Mouse (Mus musculus) forebrain, embryonic 14.5 days (tissue): Measurements from ENCODE around the gene Lingo2. TPM values are rescaled to one million over a fixed set of nuclear protein-coding genes. Genes with fewer than 3 reads are reported as not detected.

Experiments
- ATAC-seq: fragments of 200-750 bp; cut with Nextera tagmentation; 2 replicates; pipeline ENCODE4 v1.8.0; 2017; ENCODE audit warnings: mild to moderate bottlenecking, moderate library complexity
- DNase-seq: peaks from one replicate; pipeline ENCODE4 v3.0.0-alpha.2; 2015; ENCODE audit warnings: low spot score
- H3K27ac ChIP-seq: fragments of 300-500 bp; sonication (generic); 2 replicates; pipeline ENCODE4 v1.5.1; 2014; ENCODE audit warnings: low read depth, mild to moderate bottlenecking, control low read depth, low read length, moderate library complexity
- H3K27me3 ChIP-seq: fragments of 300-500 bp; sonication (generic); replicated peaks from 2 replicates; pipeline ENCODE4 v1.6.1; 2014; ENCODE audit warnings: low read length, control low read depth, mixed read lengths; ENCODE audit not compliant: control insufficient read depth, insufficient read depth
- H3K36me3 ChIP-seq: fragments of 300-500 bp; sonication (generic); 2 replicates; pipeline ENCODE4 v1.6.1; 2014; ENCODE audit warnings: low read length, control low read depth; ENCODE audit not compliant: control insufficient read depth, insufficient read depth
- H3K4me1 ChIP-seq: fragments of 300-500 bp; sonication (generic); 2 replicates; pipeline ENCODE4 v1.6.1; 2014; ENCODE audit warnings: antibody characterized with exemption, low read length, control low read depth; ENCODE audit not compliant: control insufficient read depth, insufficient read depth
- H3K4me2 ChIP-seq: fragments of 300-500 bp; sonication (generic); 2 replicates; pipeline ENCODE4 v1.6.1; 2014; ENCODE audit warnings: mild to moderate bottlenecking, control low read depth, low read length
- H3K4me3 ChIP-seq: fragments of 300-500 bp; sonication (generic); 2 replicates; pipeline ENCODE4 v1.5.1; 2014; ENCODE audit warnings: low read depth, low read length, control low read depth
- H3K9ac ChIP-seq: fragments of 300-500 bp; sonication (generic); 2 replicates; pipeline ENCODE4 v1.6.1; 2014; ENCODE audit warnings: mild to moderate bottlenecking, low read length, control low read depth, moderate library complexity
- H3K9me3 ChIP-seq: fragments of 300-500 bp; sonication (generic); replicated peaks from 2 replicates; pipeline ENCODE4 v1.6.1; 2016; ENCODE audit warnings: low read length, control low read depth, mixed read lengths; ENCODE audit not compliant: control insufficient read depth
- WGBS: fragments of 180-500 bp; shearing (Covaris S2); extraction: QIAGEN DNeasy Blood & Tissue Kit; methylation state at CpG from one replicate; pipeline ENCODE4 v1.1.7; 2014; 5-methylcytosine and 5-hydroxymethylcytosine counted together
- polyA plus RNA-seq: library from polyadenylated mRNA; unstranded; fragments of >200 nt; fragmentation: Nextera tagmentation; extraction: Ambion mirVana; gene quantifications from 2 replicates; pipeline ENCODE4 v1.2.1, GENCODE M21; 2014

Gene Lingo2
- polyA plus RNA-seq, 1 experiment from 2014 or later: 17.8 TPM

GRCm38 (mm10) chr4:36874781-36875180 is 76.8 kb downstream of the Lingo2 start:
- Histone ChIP-seq H3K4me2 (no peak overlapping the region), H3K36me3 (no peaks in the 10 kb centered on the region), H3K4me3 (no peak overlapping the region), H3K9me3 (no peaks in the 10 kb centered on the region), H3K27ac (no peak overlapping the region), H3K27me3 (no peaks in the 10 kb centered on the region), H3K4me1 (no peaks in the 10 kb centered on the region), H3K9ac (no peak overlapping the region)
- DNase-seq (no peak), ATAC-seq (no peak)

- DNase-seq (no peak), ATAC-seq (no peak)
- no peak overlapping the region for H3K27ac ChIP-seq
- no peaks in the 10 kb centered on the region for H3K27me3 ChIP-seq
- H3K4me1 ChIP-seq: no peaks in the 10 kb centered on the region
- H3K9ac ChIP-seq: no peak overlapping the region
- H3K4me2 ChIP-seq: no peak overlapping the region
- no peaks in the 10 kb centered on the region for H3K36me3 ChIP-seq
- H3K9me3 ChIP-seq: no peaks in the 10 kb centered on the region
- no peak overlapping the region for H3K4me3 ChIP-seq
Observed at GRCm38 (mm10) chr4:36824982-36825381, 126.6 kb downstream of the Lingo2 start.

- Histone ChIP-seq H3K36me3 (no peaks in the 10 kb centered on the region), H3K27ac (no peak overlapping the region), H3K9me3 (no peaks in the 10 kb centered on the region), H3K9ac (no peak overlapping the region), H3K4me3 (no peak overlapping the region), H3K4me1 (no peaks in the 10 kb centered on the region), H3K4me2 (no peak overlapping the region), H3K27me3 (no peaks in the 10 kb centered on the region)
- DNase-seq (no peak), ATAC-seq (no peak)
Observed at GRCm38 (mm10) chr4:36821914-36822313, 129.6 kb downstream of the Lingo2 start.

GRCm38 (mm10) chr4:36775088-36775487 is 176.5 kb downstream of the Lingo2 start:
- ATAC-seq: no peak
- 92% methylated on average over 4 of the region's 4 CpGs for WGBS
- H3K27me3 ChIP-seq: no peaks in the 10 kb centered on the region
- no peak overlapping the region for H3K9ac ChIP-seq
- H3K4me1 ChIP-seq: no peaks in the 10 kb centered on the region
- H3K9me3 ChIP-seq: no peaks in the 10 kb centered on the region
- no peak overlapping the region for H3K27ac ChIP-seq
- no peak for DNase-seq
- H3K36me3 ChIP-seq: no peaks in the 10 kb centered on the region
- no peak overlapping the region for H3K4me3 ChIP-seq
- H3K4me2 ChIP-seq: no peak overlapping the region

GRCm38 (mm10) chr4:36730691-36731090 is 220.9 kb downstream of the Lingo2 start:
- DNase-seq: peak; percentile 6
- WGBS: 62% methylated on average over 2 of the region's 2 CpGs
- no peak overlapping the region for H3K4me3 ChIP-seq
- no peak for ATAC-seq
- no peak overlapping the region for H3K27ac ChIP-seq
- no peaks in the 10 kb centered on the region for H3K27me3 ChIP-seq
- no peak overlapping the region for H3K4me2 ChIP-seq
- H3K9ac ChIP-seq: no peak overlapping the region
- H3K36me3 ChIP-seq: no peaks in the 10 kb centered on the region
- H3K4me1 ChIP-seq: no peaks in the 10 kb centered on the region
- H3K9me3 ChIP-seq: no peaks in the 10 kb centered on the region

GRCm38 (mm10) chr4:36716411-36716810 is 235.1 kb downstream of the Lingo2 start:
- H3K27me3 ChIP-seq: no peaks in the 10 kb centered on the region
- no peak overlapping the region for H3K4me2 ChIP-seq
- H3K36me3 ChIP-seq: no peaks in the 10 kb centered on the region
- no peak overlapping the region for H3K4me3 ChIP-seq
- ATAC-seq (peak; percentile 32; the same call in 1 of the 2 replicates), DNase-seq (peak; percentile 67)
- no peak overlapping the region for H3K9ac ChIP-seq
- WGBS: 74% methylated on average over 1 of the region's 1 CpGs
- no peaks in the 10 kb centered on the region for H3K4me1 ChIP-seq
- H3K9me3 ChIP-seq: no peaks in the 10 kb centered on the region
- no peak overlapping the region for H3K27ac ChIP-seq

GRCm38 (mm10) chr4:36698888-36699287 is 252.7 kb downstream of the Lingo2 start:
- H3K9ac ChIP-seq: no peak overlapping the region
- H3K36me3 ChIP-seq: no peaks in the 10 kb centered on the region
- H3K4me3 ChIP-seq: no peak overlapping the region
- no peaks in the 10 kb centered on the region for H3K9me3 ChIP-seq
- DNase-seq: no peak
- no peaks in the 10 kb centered on the region for H3K4me1 ChIP-seq
- no peak for ATAC-seq
- H3K27ac ChIP-seq: no peak overlapping the region
- no peaks in the 10 kb centered on the region for H3K27me3 ChIP-seq
- 92% methylated on average over 3 of the region's 3 CpGs for WGBS
- H3K4me2 ChIP-seq: no peak overlapping the region

- H3K9me3 ChIP-seq: no peaks in the 10 kb centered on the region
- H3K4me3 ChIP-seq: no peak overlapping the region
- no peaks in the 10 kb centered on the region for H3K36me3 ChIP-seq
- peak; percentile 79; the same call in 1 of the 2 replicates for ATAC-seq
- DNase-seq: peak; percentile 65
- H3K9ac ChIP-seq: no peak overlapping the region
- 74% methylated on average over 2 of the region's 2 CpGs for WGBS
- H3K4me1 ChIP-seq: no peaks in the 10 kb centered on the region
- no peak overlapping the region for H3K4me2 ChIP-seq
- H3K27ac ChIP-seq: no peak overlapping the region
- H3K27me3 ChIP-seq: no peaks in the 10 kb centered on the region
Observed at GRCm38 (mm10) chr4:36696810-36697209, 254.7 kb downstream of the Lingo2 start.

GRCm38 (mm10) chr4:36659920-36660319 is 291.6 kb downstream of the Lingo2 start:
- no peaks in the 10 kb centered on the region for H3K4me1 ChIP-seq
- no peaks in the 10 kb centered on the region for H3K36me3 ChIP-seq
- no peak overlapping the region for H3K9ac ChIP-seq
- ATAC-seq (no peak), DNase-seq (no peak)
- H3K27ac ChIP-seq: no peak overlapping the region
- no peaks in the 10 kb centered on the region for H3K27me3 ChIP-seq
- 36% methylated on average over 2 of the region's 2 CpGs for WGBS
- no peak overlapping the region for H3K4me2 ChIP-seq
- no peaks in the 10 kb centered on the region for H3K9me3 ChIP-seq
- no peak overlapping the region for H3K4me3 ChIP-seq

GRCm38 (mm10) chr4:36647753-36648152 is 303.8 kb downstream of the Lingo2 start:
- H3K4me1 ChIP-seq: no peaks in the 10 kb centered on the region
- no peak overlapping the region for H3K9ac ChIP-seq
- no peak overlapping the region for H3K27ac ChIP-seq
- no peak overlapping the region for H3K4me3 ChIP-seq
- ATAC-seq (no peak), DNase-seq (no peak)
- no peaks in the 10 kb centered on the region for H3K9me3 ChIP-seq
- no peaks in the 10 kb centered on the region for H3K27me3 ChIP-seq
- H3K36me3 ChIP-seq: no peaks in the 10 kb centered on the region
- H3K4me2 ChIP-seq: no peak overlapping the region
